Mouse (Mus musculus) hindbrain, embryonic 14.5 days (tissue): ENCODE results near the gene Ina. TPM values are rescaled to one million over a fixed set of nuclear protein-coding genes. Genes with fewer than 3 reads are reported as not detected.
"Not testable (repeated sequence)": the region's sequence is repeated elsewhere in the genome, so short reads cannot be mapped to it uniquely, and the experiment has no call there.

ENCODE experiments used
- ATAC-seq: fragments of 200-750 bp; cut with Nextera tagmentation; 2 replicates; pipeline ENCODE4 v1.8.0; 2017; ENCODE audit warnings: moderate number of reproducible peaks, mild to moderate bottlenecking, moderate TSS enrichment, moderate library complexity; ENCODE audit not compliant: low FRiP score
- DNase-seq: peaks from one replicate; pipeline ENCODE4 v3.0.0-alpha.2; 2015; ENCODE audit warnings: low spot score
- H3K27ac ChIP-seq: fragments of 300-500 bp; sonication (generic); 2 replicates; pipeline ENCODE4 v1.5.1; 2014; ENCODE audit warnings: mild to moderate bottlenecking, moderate library complexity
- H3K27me3 ChIP-seq: fragments of 300-500 bp; sonication (generic); 2 replicates; pipeline ENCODE4 v1.6.1; 2014; ENCODE audit warnings: mild to moderate bottlenecking, low read length, mixed read lengths; ENCODE audit not compliant: control insufficient read depth, insufficient read depth
- H3K36me3 ChIP-seq: fragments of 300-500 bp; sonication (generic); replicated peaks from 2 replicates; pipeline ENCODE4 v1.6.1; 2014; ENCODE audit not compliant: control insufficient read depth, insufficient read depth
- H3K4me1 ChIP-seq: fragments of 300-500 bp; sonication (generic); replicated peaks from 2 replicates; pipeline ENCODE4 v1.6.1; 2014; ENCODE audit warnings: antibody characterized with exemption, low read length, mixed read lengths; ENCODE audit not compliant: control insufficient read depth, insufficient read depth
- H3K4me2 ChIP-seq: fragments of 300-500 bp; sonication (generic); replicated peaks from 2 replicates; pipeline ENCODE4 v1.6.1; 2014; ENCODE audit warnings: mild to moderate bottlenecking, moderate library complexity
- H3K4me3 ChIP-seq: fragments of 300-500 bp; sonication (generic); replicated peaks from 2 replicates; pipeline ENCODE4 v1.5.1; 2014; ENCODE audit warnings: mild to moderate bottlenecking, low read length
- H3K9ac ChIP-seq: fragments of 300-500 bp; sonication (generic); 2 replicates; pipeline ENCODE4 v1.6.1; 2014
- H3K9me3 ChIP-seq: fragments of 300-500 bp; sonication (generic); 2 replicates; pipeline ENCODE4 v1.6.1; 2016; ENCODE audit warnings: low read length; ENCODE audit not compliant: control insufficient read depth
- WGBS: fragments of 180-500 bp; shearing (Covaris S2); extraction: QIAGEN DNeasy Blood & Tissue Kit; methylation state at CpG from one replicate; pipeline ENCODE4 v1.1.7; 2014; 5-methylcytosine and 5-hydroxymethylcytosine counted together
- polyA plus RNA-seq: library from polyadenylated mRNA; unstranded; fragments of >200 nt; fragmentation: Nextera tagmentation; extraction: Ambion mirVana; gene quantifications from 2 replicates; pipeline ENCODE4 v1.2.1, GENCODE M21; 2014

The Ina gene
- polyA plus RNA-seq, 1 experiment from 2014 or later = 616 TPM

- ATAC-seq (no peak), DNase-seq (no peak)
- WGBS = 56% methylated on average over 14 of the region's 14 CpGs
- H3K27ac ChIP-seq = no peak overlapping the region
- no peaks in the 10 kb centered on the region for H3K36me3 ChIP-seq
- H3K9me3 ChIP-seq = no peaks in the 10 kb centered on the region
- H3K4me3 ChIP-seq = no peak overlapping the region
- no peaks in the 10 kb centered on the region for H3K4me1 ChIP-seq
- no peak overlapping the region for H3K4me2 ChIP-seq
- no peak overlapping the region for H3K9ac ChIP-seq
- no peaks in the 10 kb centered on the region for H3K27me3 ChIP-seq
These were observed 31.0 kb upstream of the Ina start for GRCm38 (mm10) chr19:46983352-46983965.

- Histone ChIP-seq H3K9me3 (no peaks in the 10 kb centered on the region), H3K4me2 (no peak overlapping the region), H3K4me3 (no peak overlapping the region), H3K27ac (no peak overlapping the region), H3K27me3 (no peaks in the 10 kb centered on the region), H3K9ac (no peak overlapping the region), H3K36me3 (no peaks in the 10 kb centered on the region), H3K4me1 (no peaks in the 10 kb centered on the region)
- ATAC-seq (no peak), DNase-seq (no peak)
- WGBS = 69% methylated on average over 11 of the region's 11 CpGs
These were observed 30.5 kb upstream of the Ina start for GRCm38 (mm10) chr19:46983966-46984380.

- WGBS = 85% methylated on average over 13 of the region's 13 CpGs
- Histone ChIP-seq H3K27me3 (no peaks in the 10 kb centered on the region), H3K9ac (no peak overlapping the region), H3K4me1 (no peaks in the 10 kb centered on the region), H3K9me3 (no peaks in the 10 kb centered on the region), H3K4me2 (no peak overlapping the region), H3K36me3 (no peaks in the 10 kb centered on the region), H3K27ac (no peak overlapping the region), H3K4me3 (no peak overlapping the region)
- DNase-seq = no peak
- no peak for ATAC-seq
These were observed 29.5 kb upstream of the Ina start for GRCm38 (mm10) chr19:46984726-46985622.

GRCm38 (mm10) chr19:46987646-46988045, 26.9 kb upstream of the Ina start:
- ATAC-seq = no peak
- Histone ChIP-seq H3K9me3 (no peaks in the 10 kb centered on the region), H3K4me3 (no peak overlapping the region), H3K4me1 (no peaks in the 10 kb centered on the region), H3K27ac (no peak overlapping the region), H3K9ac (no peak overlapping the region), H3K27me3 (no peaks in the 10 kb centered on the region), H3K36me3 (no peaks in the 10 kb centered on the region), H3K4me2 (no peak overlapping the region)
- DNase-seq = no peak
- 89% methylated on average over 6 of the region's 6 CpGs for WGBS

- Histone ChIP-seq H3K27ac (no peak overlapping the region), H3K9me3 (no peaks in the 10 kb centered on the region), H3K9ac (no peak overlapping the region), H3K36me3 (no peaks in the 10 kb centered on the region), H3K4me2 (no peak overlapping the region), H3K27me3 (no peaks in the 10 kb centered on the region), H3K4me1 (no peaks in the 10 kb centered on the region), H3K4me3 (no peak overlapping the region)
- WGBS = 42% methylated on average over 16 of the region's 16 CpGs
- ATAC-seq = no peak
- DNase-seq = no peak
These were observed 26.0 kb upstream of the Ina start for GRCm38 (mm10) chr19:46988231-46989087.

GRCm38 (mm10) chr19:46989479-46990152, 24.9 kb upstream of the Ina start:
- no peak overlapping the region for H3K4me2 ChIP-seq
- H3K4me1 ChIP-seq = no peaks in the 10 kb centered on the region
- H3K27me3 ChIP-seq = no peaks in the 10 kb centered on the region
- ATAC-seq (no peak), DNase-seq (no peak)
- H3K27ac ChIP-seq = no peak overlapping the region
- WGBS = 78% methylated on average over 20 of the region's 20 CpGs
- no peak overlapping the region for H3K4me3 ChIP-seq
- no peaks in the 10 kb centered on the region for H3K9me3 ChIP-seq
- H3K9ac ChIP-seq = no peak overlapping the region
- H3K36me3 ChIP-seq = no peaks in the 10 kb centered on the region

- Histone ChIP-seq H3K27ac (no peak overlapping the region), H3K4me1 (no peaks in the 10 kb centered on the region), H3K36me3 (no peaks in the 10 kb centered on the region), H3K4me3 (no peak overlapping the region), H3K9me3 (no peaks in the 10 kb centered on the region), H3K27me3 (no peaks in the 10 kb centered on the region), H3K9ac (no peak overlapping the region), H3K4me2 (no peak overlapping the region)
- no peak for ATAC-seq
- WGBS = 86% methylated on average over 3 of the region's 3 CpGs
- no peak for DNase-seq
These were observed 24.4 kb upstream of the Ina start for GRCm38 (mm10) chr19:46990153-46990518.

GRCm38 (mm10) chr19:46990625-46991024, 23.9 kb upstream of the Ina start:
- ATAC-seq, H3K9ac ChIP-seq, H3K27me3 ChIP-seq, H3K27ac ChIP-seq, H3K4me2 ChIP-seq, H3K36me3 ChIP-seq, H3K4me3 ChIP-seq, DNase-seq, H3K4me1 ChIP-seq, H3K9me3 ChIP-seq: not testable (repeated sequence)
- WGBS = 86% methylated on average over 7 of the region's 8 CpGs

- DNase-seq (peak; percentile 94), ATAC-seq (no peak)
- Histone ChIP-seq H3K9me3 (no peaks in the 10 kb centered on the region), H3K27ac (no peak overlapping the region), H3K4me2 (no peak overlapping the region), H3K27me3 (no peaks in the 10 kb centered on the region), H3K4me3 (no peak overlapping the region), H3K9ac (no peak overlapping the region), H3K36me3 (no peaks in the 10 kb centered on the region), H3K4me1 (no peaks in the 10 kb centered on the region)
- 13% methylated on average over 5 of the region's 5 CpGs for WGBS
These were observed 23.4 kb upstream of the Ina start for GRCm38 (mm10) chr19:46991145-46991544.
